Mouse (Mus musculus): ENCODE results near the gene Mex3b.

Mex3b gene

GRCm38 (mm10) chr7:82867271-82868121, at the start of gene Mex3b:
TSS of gene Mex3b (plus strand) at chr7:82867333.
- DNase-seq (ENCODE audit: low spot score in 2 of 2): peak; percentile 50 to 66

GRCm38 (mm10) chr7:82819541-82819940, 47.6 kb upstream of the Mex3b start:
- DNase-seq (ENCODE audit: low spot score in 2 of 2): no peak

- DNase-seq (ENCODE audit: low spot score in 2 of 2): no peak
Measured at GRCm38 (mm10) chr7:82820661-82821060, 46.5 kb upstream of the Mex3b start.

GRCm38 (mm10) chr7:82821501-82821900, 45.6 kb upstream of the Mex3b start:
- no peak for DNase-seq (ENCODE audit: low spot score in 2 of 2)

GRCm38 (mm10) chr7:82822528-82822927, 44.6 kb upstream of the Mex3b start:
- no peak for DNase-seq (ENCODE audit: low spot score in 2 of 2)

GRCm38 (mm10) chr7:82828193-82828592, 38.9 kb upstream of the Mex3b start:
- DNase-seq (ENCODE audit: low spot score in 2 of 2): no peak

- no peak for DNase-seq (ENCODE audit: low spot score in 2 of 2)
Measured at GRCm38 (mm10) chr7:82829516-82829915, 37.6 kb upstream of the Mex3b start.

- DNase-seq (ENCODE audit: low spot score in 2 of 2): no peak
Measured at GRCm38 (mm10) chr7:82834471-82834870, 32.7 kb upstream of the Mex3b start.

- DNase-seq (ENCODE audit: low spot score in 2 of 2): no peak
Measured at GRCm38 (mm10) chr7:82838414-82838813, 28.7 kb upstream of the Mex3b start.

GRCm38 (mm10) chr7:82838965-82839675, 28.0 kb upstream of the Mex3b start:
- DNase-seq (ENCODE audit: low spot score in 2 of 2): no peak

- DNase-seq (ENCODE audit: low spot score in 2 of 2): no peak
Measured at GRCm38 (mm10) chr7:82842222-82842920, 24.8 kb upstream of the Mex3b start.

- peak in 1 of 2 experiments; percentile 25 for DNase-seq (ENCODE audit: low spot score in 2 of 2)
Measured at GRCm38 (mm10) chr7:82850756-82851155, 16.4 kb upstream of the Mex3b start.

GRCm38 (mm10) chr7:82851670-82852069, 15.5 kb upstream of the Mex3b start:
- no peak for DNase-seq (ENCODE audit: low spot score in 2 of 2)

GRCm38 (mm10) chr7:82854195-82854766, 12.9 kb upstream of the Mex3b start:
- no peak for DNase-seq (ENCODE audit: low spot score in 2 of 2)

- no peak for DNase-seq (ENCODE audit: low spot score in 2 of 2)
Measured at GRCm38 (mm10) chr7:82858611-82859010, 8.5 kb upstream of the Mex3b start.

- DNase-seq (ENCODE audit: low spot score in 2 of 2): no peak
Measured at GRCm38 (mm10) chr7:82860626-82861025, 6.5 kb upstream of the Mex3b start.

- no peak for DNase-seq (ENCODE audit: low spot score in 2 of 2)
Measured at GRCm38 (mm10) chr7:82863341-82863740, 3.8 kb upstream of the Mex3b start.

- no peak for DNase-seq (ENCODE audit: low spot score in 2 of 2)
Measured at GRCm38 (mm10) chr7:82864260-82864990, 2.7 kb upstream of the Mex3b start.

- peak in 1 of 2 experiments; percentile 15 for DNase-seq (ENCODE audit: low spot score in 2 of 2)
Measured at GRCm38 (mm10) chr7:82864991-82865771, 2.0 kb upstream of the Mex3b start.

- peak; percentile 96 to 99 for DNase-seq (ENCODE audit: low spot score in 2 of 2)
Measured at GRCm38 (mm10) chr7:82865834-82866485, 1.2 kb upstream of the Mex3b start.
